Mouse (Mus musculus) heart, adult 2 months (tissue): ENCODE results near the gene Ankrd13a.

Experiments
- CTCF ChIP-seq: fragments of 200-600 bp; IDR thresholded peaks from 2 replicates; pipeline ENCODE4 v1.8.1; 2022; ENCODE audit warnings: antibody characterized with exemption, mild to moderate bottlenecking, moderate library complexity
- EP300 ChIP-seq: fragments of 200-500 bp; IDR thresholded peaks from 2 replicates; pipeline ENCODE4 v1.6.1; 2011; ENCODE audit warnings: low read depth, low read length, control low read depth; ENCODE audit not compliant: insufficient read depth
- POLR2A ChIP-seq: fragments of 200-500 bp; IDR thresholded peaks from 2 replicates; pipeline ENCODE4 v1.6.1; 2011; ENCODE audit warnings: mild to moderate bottlenecking, low read depth, low read length, control low read depth; ENCODE audit not compliant: insufficient read depth

DNA sequence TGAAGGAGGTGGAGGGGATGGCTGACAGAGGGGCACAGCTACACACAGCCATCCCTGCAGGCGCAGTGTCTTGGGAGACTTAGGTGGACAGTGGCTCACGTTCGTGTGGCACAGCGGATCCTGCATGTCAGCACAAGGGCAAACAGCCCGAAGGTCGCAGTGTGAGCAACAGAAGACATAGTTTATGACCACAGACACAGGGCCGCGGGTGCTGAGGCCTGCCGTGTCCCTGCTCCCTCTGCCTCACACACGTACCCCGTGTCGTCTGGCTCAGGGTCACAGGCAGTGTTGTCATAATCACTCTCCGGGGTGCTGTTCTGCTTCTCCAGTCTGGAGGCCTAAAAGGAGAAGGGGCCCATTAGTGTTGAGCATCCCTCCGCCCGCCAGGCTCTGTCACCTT is 40.9 kb upstream of the Ankrd13a start:
- TF ChIP-seq CTCF = no peak
- no peak for TF ChIP-seq POLR2A
- no peak for TF ChIP-seq EP300
